8 mouse cellular contexts compared by ENCODE assay signal in the genomic region with DNA sequence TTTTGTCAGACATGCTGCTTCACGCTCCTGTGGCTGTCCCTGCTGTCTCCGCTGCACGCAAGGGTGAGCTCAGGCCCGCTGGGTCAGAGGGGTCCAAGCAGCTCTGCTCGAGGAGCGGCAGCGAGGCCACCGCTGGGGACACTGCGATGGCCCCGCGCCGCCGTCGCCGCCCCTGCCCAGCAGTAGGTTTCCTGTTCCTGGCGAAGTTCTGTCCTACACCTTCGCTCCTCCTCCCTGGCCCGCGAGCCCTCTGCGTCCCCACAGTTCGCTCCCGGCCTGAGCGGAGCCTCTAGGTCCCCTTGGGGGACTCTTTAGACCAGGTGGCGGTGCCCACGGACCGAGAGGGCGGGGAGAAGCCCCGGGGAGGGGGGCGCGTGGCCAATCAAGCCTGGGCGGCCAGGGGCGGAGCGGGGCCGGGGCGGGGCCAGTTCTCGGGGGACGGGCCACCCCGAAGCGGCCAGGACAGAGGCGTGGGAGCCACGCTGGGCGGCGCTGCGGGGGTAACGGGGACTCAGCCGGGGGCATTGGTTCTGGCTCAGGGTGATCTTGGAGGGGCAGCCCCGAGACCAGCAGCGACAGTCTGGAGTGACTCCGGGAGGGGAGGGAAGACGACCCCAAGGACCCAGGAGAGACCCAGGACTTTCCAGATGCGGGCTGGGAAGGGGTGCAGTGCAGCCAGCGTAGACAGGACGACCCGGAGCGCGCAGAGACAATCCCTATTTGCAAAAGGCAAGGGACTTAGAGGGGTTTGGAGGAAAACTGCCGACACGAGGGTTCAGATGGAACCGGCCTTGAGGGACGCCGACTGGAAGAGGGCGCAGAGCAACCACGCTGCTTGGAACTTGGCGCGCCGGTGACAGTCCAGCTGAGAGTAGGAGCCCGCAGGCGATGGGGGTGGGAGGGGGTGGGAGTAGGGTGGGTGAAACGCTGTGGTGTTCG. TPM values are rescaled to one million over a fixed set of nuclear protein-coding genes. Genes with fewer than 3 reads are reported as not detected.
DNase-seq lines count a peak whose midpoint lies in the region; ATAC-seq and TF ChIP-seq lines count a peak whose summit lies in the region.

A gene (minus strand): TSS at position 358 of the 939 bp plus-strand sequence.

- ATAC-seq in Patski, result peak; percentile 95
- ATAC-seq in hindbrain, embryonic 12.5 days (ENCODE audit: low FRiP score), result peak; percentile 92

- peaks cover 17% of the 10 kb centered on the region for H3K4me1 ChIP-seq in hindbrain, embryonic 12.5 days

- peak within 1 kb of the TSS; percentile 42 for H3K9ac ChIP-seq in hindbrain, embryonic 12.5 days

- CTCF ChIA-PET in Patski (lab: Charles Lee), result interaction anchor here (0.8 kb wide), 1 partner anchor 9 kb away, joined by 3 read pairs; no protein-coding TSS in a partner anchor

- no peaks in the 10 kb centered on the region for H3K9me3 ChIP-seq in hindbrain, embryonic 12.5 days (replicated peaks)

- H3K36me3 ChIP-seq in hindbrain, embryonic 12.5 days, result no peaks in the 10 kb centered on the region

- no peak for DNase-seq in Patski (ENCODE audit: low read depth, low spot score)
- DNase-seq in cerebellum, postnatal 14 days, result peak; percentile 67 to 70
- DNase-seq in frontal cortex, postnatal 14 days (ENCODE audit: low spot score in 2 of 2), result peak; percentile 42 to 65
- peak; percentile 77 to 78 for DNase-seq in layer of hippocampus, postnatal 36 days
- peak; percentile 95 for DNase-seq in lung, postnatal 36 days
- DNase-seq in retina, postnatal 1 day, result peak; percentile 90
- peak; percentile 87 to 88 for DNase-seq in urinary bladder, adult 18-20 months (ENCODE audit: low spot score in 2 of 2)

- POLR2A ChIA-PET in Patski (lab: Charles Lee), result interaction anchor here (0.7 to 1.1 kb wide), 2 partner anchors 11 to 13 kb away, joined by 3 read pairs; no protein-coding TSS in a partner anchor

- peak within 1 kb of the TSS; percentile 98 for H3K4me2 ChIP-seq in hindbrain, embryonic 12.5 days (replicated peaks)

- WGBS in hindbrain, embryonic 12.5 days, result 1% methylated on average over 69 of the region's 70 CpGs

- peak; percentile 75 for TF ChIP-seq CTCF in Patski (IDR thresholded peaks at IDR 0.05)

- H3K27ac ChIP-seq in hindbrain, embryonic 12.5 days, result no peak within 1 kb of the TSS

- H3K27me3 ChIP-seq in Patski, result no peaks in the 10 kb centered on the region
- peaks cover 42% of the 10 kb centered on the region for H3K27me3 ChIP-seq in hindbrain, embryonic 12.5 days

- in situ Hi-C loops in Patski (cut with MboI; ENCODE audit: low pct_unique_long_range_greater_than_20kb), result no loop called here

- peak within 1 kb of the TSS; percentile 65 for H3K4me3 ChIP-seq in hindbrain, embryonic 12.5 days

RNA-seq across cellular contexts. Expression of the gene that starts here (rescaled TPM):
- polyA plus RNA-seq in Patski (2021), result 12.7 TPM
- 7.4 and 8.0 TPM in 2 replicates for polyA plus RNA-seq in hindbrain, embryonic 12.5 days (2016; fragmentation: Nextera tagmentation; extraction: Ambion mirVana)
- 10 to 100 TPM; 15.7 to 21.3 TPM for total RNA-seq in layer of hippocampus, postnatal 36 days (2021)
